Mouse (Mus musculus): ENCODE measurements around the gene Fam24a. TPM values are rescaled to one million over a fixed set of nuclear protein-coding genes. Genes with fewer than 3 reads are reported as not detected.

The Fam24a gene
- 0.42 TPM in 1 of 2 replicates, not detected in the other for polyA plus RNA-seq (2014; fragmentation: Nextera tagmentation; extraction: Ambion mirVana)

DNA sequence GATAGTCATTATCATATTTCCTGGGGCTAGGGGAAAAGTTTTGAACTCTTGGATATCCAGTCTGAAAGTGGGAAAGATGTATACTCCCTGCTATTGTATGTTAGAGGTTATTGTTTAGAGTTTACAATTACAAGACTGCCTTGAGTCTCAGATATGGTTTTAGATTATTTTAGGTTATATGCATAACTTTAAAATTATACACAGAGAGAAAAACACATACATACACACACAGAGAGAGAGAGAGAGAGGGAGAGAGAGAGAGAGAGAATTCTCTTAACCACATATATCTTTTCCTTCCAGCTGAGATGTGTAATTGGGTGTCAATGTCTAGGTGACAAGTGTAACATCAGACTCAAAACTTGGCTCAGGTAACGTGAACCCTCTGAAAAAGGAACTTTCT, at the start of gene Fam24a:
Gene Fam24a, plus strand, starts transcription at position 301 of the 400 bp plus-strand sequence.
- ATAC-seq (ENCODE audit: low FRiP score, low TSS enrichment), result no peak
- 0 out of 2 replicates have a peak, but pooled peaks cover 2% of the 10 kb centered on the region for H3K36me3 ChIP-seq (ENCODE audit: control insufficient read depth, insufficient read depth, low read length)
- peaks cover 3% of the 10 kb centered on the region; the same call in 1 of the 2 replicates for H3K4me1 ChIP-seq (ENCODE audit: control insufficient read depth, insufficient read depth, low read length)
- DNase-seq, result no peak
- 59% methylated on average over 1 of the region's 1 CpGs for WGBS
- no peak within 1 kb of the TSS for H3K4me2 ChIP-seq (ENCODE audit: low read length)
- no peaks in the 10 kb centered on the region for H3K9me3 ChIP-seq (ENCODE audit: control insufficient read depth, low read length)
- no peak within 1 kb of the TSS for H3K27ac ChIP-seq (replicated peaks; ENCODE audit: low read depth, low read length)
- no peaks in the 10 kb centered on the region for H3K27me3 ChIP-seq (ENCODE audit: control insufficient read depth, insufficient read depth, low read length)
- no peak within 1 kb of the TSS for H3K9ac ChIP-seq (replicated peaks; ENCODE audit: low read length)
- H3K4me3 ChIP-seq (replicated peaks; ENCODE audit: low read depth, low read length), result no peak within 1 kb of the TSS

- H3K4me3 ChIP-seq (replicated peaks; ENCODE audit: low read depth, low read length), result no peak overlapping the region
- no peaks in the 10 kb centered on the region for H3K27me3 ChIP-seq (ENCODE audit: control insufficient read depth, insufficient read depth, low read length)
- no peak overlapping the region for H3K27ac ChIP-seq (replicated peaks; ENCODE audit: low read depth, low read length)
- H3K4me1 ChIP-seq (ENCODE audit: control insufficient read depth, insufficient read depth, low read length), result no peaks in the 10 kb centered on the region
- no peak for ATAC-seq (ENCODE audit: low FRiP score, low TSS enrichment)
- H3K36me3 ChIP-seq (ENCODE audit: control insufficient read depth, insufficient read depth, low read length), result no peaks in the 10 kb centered on the region
- DNase-seq, result peak; percentile 7
- H3K9me3 ChIP-seq (ENCODE audit: control insufficient read depth, low read length), result no peaks in the 10 kb centered on the region
- 77% methylated on average over 8 of the region's 8 CpGs for WGBS
- H3K9ac ChIP-seq (replicated peaks; ENCODE audit: low read length), result no peak overlapping the region
- no peak overlapping the region for H3K4me2 ChIP-seq (ENCODE audit: low read length)
Measured at GRCm38 (mm10) chr7:131297151-131297550, 36.5 kb upstream of the Fam24a start.

GRCm38 (mm10) chr7:131303340-131303739, 30.3 kb upstream of the Fam24a start:
- no peaks in the 10 kb centered on the region for H3K27me3 ChIP-seq (ENCODE audit: control insufficient read depth, insufficient read depth, low read length)
- H3K27ac ChIP-seq (replicated peaks; ENCODE audit: low read depth, low read length), result no peak overlapping the region
- H3K4me3 ChIP-seq (replicated peaks; ENCODE audit: low read depth, low read length), result no peak overlapping the region
- ATAC-seq (ENCODE audit: low FRiP score, low TSS enrichment) (no peak), DNase-seq (no peak)
- H3K9ac ChIP-seq (replicated peaks; ENCODE audit: low read length), result no peak overlapping the region
- no peak overlapping the region for H3K4me2 ChIP-seq (ENCODE audit: low read length)
- 85% methylated on average over 8 of the region's 8 CpGs for WGBS
- H3K4me1 ChIP-seq (ENCODE audit: control insufficient read depth, insufficient read depth, low read length), result no peaks in the 10 kb centered on the region
- no peaks in the 10 kb centered on the region for H3K36me3 ChIP-seq (ENCODE audit: control insufficient read depth, insufficient read depth, low read length)
- H3K9me3 ChIP-seq (ENCODE audit: control insufficient read depth, low read length), result no peaks in the 10 kb centered on the region

GRCm38 (mm10) chr7:131306733-131307132, 26.9 kb upstream of the Fam24a start:
- WGBS, result 86% methylated on average over 5 of the region's 5 CpGs
- DNase-seq, result no peak

DNA sequence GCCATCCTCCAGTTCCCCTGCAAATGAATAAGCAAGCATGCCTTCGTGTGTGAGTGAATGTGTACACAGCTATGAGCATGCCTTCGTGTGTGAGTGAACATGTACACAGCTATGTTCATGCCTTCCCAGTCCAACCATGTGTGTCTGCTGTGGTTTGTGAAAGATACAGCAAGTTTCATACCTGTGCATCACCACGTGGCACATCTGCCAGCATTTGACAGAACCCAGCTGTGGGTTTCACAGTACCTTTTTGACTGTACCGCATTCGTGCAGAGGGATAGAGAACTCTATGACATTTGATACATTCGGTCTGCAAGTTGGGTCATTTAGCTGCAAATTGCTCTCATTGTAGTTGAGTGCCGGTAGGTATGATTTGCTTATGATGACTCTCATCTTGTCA, 19.2 kb upstream of the Fam24a start:
- 90% methylated on average over 7 of the region's 7 CpGs for WGBS
- no peak overlapping the region for H3K27ac ChIP-seq (replicated peaks; ENCODE audit: low read depth, low read length)
- H3K36me3 ChIP-seq (ENCODE audit: control insufficient read depth, insufficient read depth, low read length), result no peaks in the 10 kb centered on the region
- H3K9ac ChIP-seq (replicated peaks; ENCODE audit: low read length), result no peak overlapping the region
- no peak for ATAC-seq (ENCODE audit: low FRiP score, low TSS enrichment)
- H3K9me3 ChIP-seq (ENCODE audit: control insufficient read depth, low read length), result no peaks in the 10 kb centered on the region
- no peak overlapping the region for H3K4me2 ChIP-seq (ENCODE audit: low read length)
- no peak overlapping the region for H3K4me3 ChIP-seq (replicated peaks; ENCODE audit: low read depth, low read length)
- no peak for DNase-seq
- no peaks in the 10 kb centered on the region for H3K4me1 ChIP-seq (ENCODE audit: control insufficient read depth, insufficient read depth, low read length)
- no peaks in the 10 kb centered on the region for H3K27me3 ChIP-seq (ENCODE audit: control insufficient read depth, insufficient read depth, low read length)

More at GRCm38 (mm10) chr7:131306733-131307132, 26.9 kb upstream of the Fam24a start:
- Histone ChIP-seq H3K9me3 (ENCODE audit: control insufficient read depth, low read length) (no peaks in the 10 kb centered on the region), H3K9ac (replicated peaks; ENCODE audit: low read length) (no peak overlapping the region), H3K27me3 (ENCODE audit: control insufficient read depth, insufficient read depth, low read length) (no peaks in the 10 kb centered on the region), H3K4me3 (replicated peaks; ENCODE audit: low read depth, low read length) (no peak overlapping the region), H3K27ac (replicated peaks; ENCODE audit: low read depth, low read length) (no peak overlapping the region), H3K36me3 (ENCODE audit: control insufficient read depth, insufficient read depth, low read length) (no peaks in the 10 kb centered on the region), H3K4me2 (ENCODE audit: low read length) (no peak overlapping the region), H3K4me1 (ENCODE audit: control insufficient read depth, insufficient read depth, low read length) (no peaks in the 10 kb centered on the region)
- ATAC-seq (ENCODE audit: low FRiP score, low TSS enrichment), result no peak

- Histone ChIP-seq H3K27ac (replicated peaks; ENCODE audit: low read depth, low read length) (no peak overlapping the region), H3K27me3 (ENCODE audit: control insufficient read depth, insufficient read depth, low read length) (no peaks in the 10 kb centered on the region), H3K4me2 (ENCODE audit: low read length) (no peak overlapping the region), H3K4me1 (ENCODE audit: control insufficient read depth, insufficient read depth, low read length) (no peaks in the 10 kb centered on the region), H3K36me3 (ENCODE audit: control insufficient read depth, insufficient read depth, low read length) (no peaks in the 10 kb centered on the region), H3K9ac (replicated peaks; ENCODE audit: low read length) (no peak overlapping the region), H3K9me3 (ENCODE audit: control insufficient read depth, low read length) (no peaks in the 10 kb centered on the region), H3K4me3 (replicated peaks; ENCODE audit: low read depth, low read length) (no peak overlapping the region)
- DNase-seq (no peak), ATAC-seq (ENCODE audit: low FRiP score, low TSS enrichment) (no peak)
- 76% methylated on average over 12 of the region's 12 CpGs for WGBS
Measured at GRCm38 (mm10) chr7:131317587-131317986, 16.1 kb upstream of the Fam24a start.

GRCm38 (mm10) chr7:131318340-131318739, 15.3 kb upstream of the Fam24a start:
- no peak overlapping the region for H3K9ac ChIP-seq (replicated peaks; ENCODE audit: low read length)
- 90% methylated on average over 6 of the region's 7 CpGs for WGBS
- no peaks in the 10 kb centered on the region for H3K9me3 ChIP-seq (ENCODE audit: control insufficient read depth, low read length)
- no peaks in the 10 kb centered on the region for H3K36me3 ChIP-seq (ENCODE audit: control insufficient read depth, insufficient read depth, low read length)
- H3K4me2 ChIP-seq (ENCODE audit: low read length), result no peak overlapping the region
- ATAC-seq (ENCODE audit: low FRiP score, low TSS enrichment), result no peak
- H3K4me1 ChIP-seq (ENCODE audit: control insufficient read depth, insufficient read depth, low read length), result no peaks in the 10 kb centered on the region
- H3K27ac ChIP-seq (replicated peaks; ENCODE audit: low read depth, low read length), result no peak overlapping the region
- DNase-seq, result no peak
- no peaks in the 10 kb centered on the region for H3K27me3 ChIP-seq (ENCODE audit: control insufficient read depth, insufficient read depth, low read length)
- H3K4me3 ChIP-seq (replicated peaks; ENCODE audit: low read depth, low read length), result no peak overlapping the region

DNA sequence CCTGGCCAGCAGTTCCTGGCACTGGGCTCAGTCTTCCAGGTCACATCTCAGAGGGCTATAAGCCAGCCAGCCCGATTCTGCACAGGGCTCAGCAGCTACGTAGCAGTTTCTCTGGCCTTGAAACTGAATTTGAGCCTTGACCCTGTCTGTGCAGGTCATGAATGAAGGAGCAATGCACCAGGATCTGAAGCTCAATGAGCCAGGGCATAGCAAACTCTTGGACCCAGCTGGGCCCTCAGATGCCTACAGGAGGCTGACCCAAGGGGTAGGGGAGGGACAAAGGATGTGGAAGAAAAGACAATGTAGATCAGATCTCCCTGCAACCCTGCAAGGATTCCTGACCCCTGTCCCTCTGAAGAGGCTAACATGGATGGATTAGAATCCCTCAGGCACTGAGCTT, 11.5 kb upstream of the Fam24a start, which contains the start of gene Cuzd1:
Gene Cuzd1, minus strand, starts transcription at position 101 of the 400 bp plus-strand sequence.
- 91% methylated on average over 2 of the region's 2 CpGs for WGBS
- no peak within 1 kb of the TSS for H3K27ac ChIP-seq (replicated peaks; ENCODE audit: low read depth, low read length)
- DNase-seq, result no peak

GRCm38 (mm10) chr7:131327054-131327453, 6.6 kb upstream of the Fam24a start:
- no peak overlapping the region for H3K27ac ChIP-seq (replicated peaks; ENCODE audit: low read depth, low read length)
- H3K36me3 ChIP-seq (ENCODE audit: control insufficient read depth, insufficient read depth, low read length), result no peaks in the 10 kb centered on the region
- no peak for ATAC-seq (ENCODE audit: low FRiP score, low TSS enrichment)
- H3K4me1 ChIP-seq (ENCODE audit: control insufficient read depth, insufficient read depth, low read length), result no peaks in the 10 kb centered on the region
- H3K9ac ChIP-seq (replicated peaks; ENCODE audit: low read length), result no peak overlapping the region
- H3K27me3 ChIP-seq (ENCODE audit: control insufficient read depth, insufficient read depth, low read length), result no peaks in the 10 kb centered on the region
- no peak for DNase-seq
- 93% methylated on average over 5 of the region's 5 CpGs for WGBS
- no peak overlapping the region for H3K4me2 ChIP-seq (ENCODE audit: low read length)
- no peaks in the 10 kb centered on the region for H3K9me3 ChIP-seq (ENCODE audit: control insufficient read depth, low read length)
- H3K4me3 ChIP-seq (replicated peaks; ENCODE audit: low read depth, low read length), result no peak overlapping the region

More for the DNA sequence above, 11.5 kb upstream of the Fam24a start, which contains the start of gene Cuzd1:
- ATAC-seq (ENCODE audit: low FRiP score, low TSS enrichment), result no peak
- H3K9ac ChIP-seq (replicated peaks; ENCODE audit: low read length), result no peak within 1 kb of the TSS
- H3K36me3 ChIP-seq (ENCODE audit: control insufficient read depth, insufficient read depth, low read length), result no peaks in the 10 kb centered on the region
- H3K27me3 ChIP-seq (ENCODE audit: control insufficient read depth, insufficient read depth, low read length), result no peaks in the 10 kb centered on the region
- no peaks in the 10 kb centered on the region for H3K9me3 ChIP-seq (ENCODE audit: control insufficient read depth, low read length)
- H3K4me3 ChIP-seq (replicated peaks; ENCODE audit: low read depth, low read length), result no peak within 1 kb of the TSS
- H3K4me1 ChIP-seq (ENCODE audit: control insufficient read depth, insufficient read depth, low read length), result no peaks in the 10 kb centered on the region
- H3K4me2 ChIP-seq (ENCODE audit: low read length), result no peak within 1 kb of the TSS
